Mouse (Mus musculus): ENCODE measurements around the gene Birc5.

Gene Birc5

GRCm38 (mm10) chr11:117882208-117882607 lies 33.2 kb downstream of the Birc5 start:
- in situ Hi-C loops (cut with MboI), result no loop called here

- in situ Hi-C loops (cut with MboI), result no loop called here
Observed at GRCm38 (mm10) chr11:117886000-117886399, 36.9 kb downstream of the Birc5 start.

- in situ Hi-C loops (cut with MboI), result no loop called here
Observed at GRCm38 (mm10) chr11:117888168-117888852, 39.3 kb downstream of the Birc5 start.

- in situ Hi-C loops (cut with MboI), result no loop called here
Observed at GRCm38 (mm10) chr11:117888853-117889822, 40.1 kb downstream of the Birc5 start.

- in situ Hi-C loops (cut with MboI), result no loop called here
Observed at GRCm38 (mm10) chr11:117889887-117890340, 40.9 kb downstream of the Birc5 start.

- in situ Hi-C loops (cut with MboI), result no loop called here
Observed at GRCm38 (mm10) chr11:117890519-117891282, 41.6 kb downstream of the Birc5 start.

- in situ Hi-C loops (cut with MboI), result no loop called here
Observed at GRCm38 (mm10) chr11:117891581-117892175, 42.6 kb downstream of the Birc5 start.

GRCm38 (mm10) chr11:117892199-117892598 lies 43.1 kb downstream of the Birc5 start:
- in situ Hi-C loops (cut with MboI), result no loop called here

GRCm38 (mm10) chr11:117894676-117895075 lies 45.6 kb downstream of the Birc5 start:
- in situ Hi-C loops (cut with MboI), result no loop called here

- in situ Hi-C loops (cut with MboI), result no loop called here
Observed at GRCm38 (mm10) chr11:117896533-117896932, 47.5 kb downstream of the Birc5 start.

- in situ Hi-C loops (cut with MboI), result no loop called here
Observed at GRCm38 (mm10) chr11:117902282-117902681, 53.2 kb downstream of the Birc5 start.

GRCm38 (mm10) chr11:117904442-117904841 lies 55.4 kb downstream of the Birc5 start:
- in situ Hi-C loops (cut with MboI), result no loop called here
